Mouse (Mus musculus) megakaryocyte progenitor cell, adult 5-6 weeks (primary cell): ENCODE measurements around the gene Srp14. TPM values are rescaled to one million over a fixed set of nuclear protein-coding genes. Genes with fewer than 3 reads are reported as not detected.

Experiments used
- ATAC-seq: replicated peaks from 2 replicates; pipeline ENCODE4 v1.8.0; 2016; ENCODE audit warnings: mild to moderate bottlenecking, moderate TSS enrichment, inconsistent platforms; ENCODE audit not compliant: poor library complexity
- total RNA-seq, 2 experiments: library from RNA; stranded (forward) in 1 of 2; stranded (reverse) in 1 of 2; fragments of 157-497, 149-512 nt in 1 of 2; fragments of 200-1000 nt in 1 of 2; gene quantifications; 2 replicates each; pipeline versions ENCODE4 v1.2.3 to v1.2.4; 2015 to 2017

The Srp14 gene
- total RNA-seq (2015) (166 and 168 TPM in 2 replicates), total RNA-seq (2017) (203 and 225 TPM in 2 replicates)

DNA sequence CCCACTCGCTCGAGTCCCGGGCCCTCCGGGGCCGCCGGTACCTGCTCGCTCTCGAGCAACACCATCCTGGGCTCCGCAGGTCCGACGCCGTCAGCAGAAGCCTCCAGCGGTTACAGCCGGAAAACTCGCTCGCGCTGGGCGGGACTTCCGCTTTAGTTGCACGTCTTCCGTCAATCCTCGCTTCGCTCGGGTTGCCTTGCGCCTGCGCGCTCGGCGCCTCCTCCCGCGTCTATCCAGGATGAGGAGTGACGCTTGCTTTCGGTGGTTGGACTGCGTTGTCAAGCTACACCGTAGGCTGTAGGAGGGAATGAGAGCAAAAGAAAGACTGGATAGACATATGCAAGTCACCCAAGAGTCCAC lies at the start of gene Srp14:
Gene Srp14 (minus strand): TSS at position 162 of the 360 bp plus-strand sequence.
- ATAC-seq, result peak; percentile 98

DNA sequence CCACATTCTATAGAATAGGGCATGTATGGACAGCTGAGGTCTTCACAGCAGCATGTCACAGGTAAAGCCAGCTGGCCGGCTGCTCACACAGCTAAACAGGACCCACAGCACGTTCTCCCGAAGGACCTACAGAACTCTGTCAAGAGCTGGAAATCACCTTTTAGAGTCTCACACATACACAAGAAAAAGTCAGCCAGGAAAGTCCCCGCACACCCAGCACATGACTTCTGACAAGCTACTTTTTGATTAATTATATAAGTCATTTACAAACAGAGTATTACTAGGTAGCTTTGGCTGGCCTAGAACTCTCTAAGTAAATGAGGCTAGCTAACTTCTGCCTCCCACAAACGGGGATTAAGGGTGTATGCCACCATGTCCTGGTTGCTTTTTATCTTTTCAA lies 47.0 kb upstream of the Srp14 start:
- ATAC-seq, result no peak

DNA sequence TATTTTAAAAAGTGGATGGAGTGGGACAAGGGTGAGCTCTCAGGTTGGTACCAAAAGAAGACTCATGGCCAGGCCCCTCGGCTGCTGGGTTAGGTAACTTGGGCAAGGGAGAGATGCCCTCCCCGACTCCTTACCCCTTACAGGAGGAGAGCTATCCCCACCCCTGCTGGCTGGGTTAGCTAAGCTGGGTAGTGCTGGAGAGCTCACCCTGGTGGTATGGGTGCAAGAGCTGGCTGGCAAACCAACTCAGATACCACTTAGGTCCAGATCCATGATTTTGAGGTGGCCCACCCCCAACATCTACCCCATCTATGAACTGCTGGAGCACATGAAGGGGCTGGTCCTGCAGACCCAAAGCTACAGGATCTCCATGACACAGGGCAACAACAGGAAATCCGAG lies 45.3 kb upstream of the Srp14 start:
- ATAC-seq, result no peak

DNA sequence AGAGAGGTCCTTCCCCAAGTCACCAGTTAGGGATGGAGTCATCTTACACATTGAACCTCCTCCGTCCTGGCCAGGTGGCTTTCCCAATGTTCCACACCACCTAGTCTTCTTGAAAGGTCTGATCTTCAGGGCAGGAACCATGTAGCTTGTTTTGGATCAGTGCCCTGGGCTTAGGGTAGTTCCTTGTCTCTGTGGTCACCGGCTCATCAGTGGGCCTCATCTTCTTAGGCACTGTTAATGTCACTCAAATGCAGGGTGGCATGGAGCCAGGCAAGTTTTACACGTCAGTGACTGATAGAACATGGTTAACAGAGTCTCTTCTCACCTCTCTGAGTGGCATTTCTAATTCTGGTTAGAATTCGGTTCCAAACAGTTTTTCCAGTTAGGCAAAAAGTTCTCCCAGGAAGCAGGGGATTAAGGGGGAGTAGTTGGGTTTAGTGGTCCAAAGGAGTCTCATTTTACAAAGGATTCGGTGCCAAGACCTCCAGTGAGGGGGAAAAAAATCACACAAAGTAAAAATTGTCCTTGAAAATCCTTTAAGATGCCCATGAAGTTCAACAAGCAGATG lies 43.7 kb upstream of the Srp14 start:
- ATAC-seq, result peak; percentile 47; the same call in 1 of the 2 replicates

DNA sequence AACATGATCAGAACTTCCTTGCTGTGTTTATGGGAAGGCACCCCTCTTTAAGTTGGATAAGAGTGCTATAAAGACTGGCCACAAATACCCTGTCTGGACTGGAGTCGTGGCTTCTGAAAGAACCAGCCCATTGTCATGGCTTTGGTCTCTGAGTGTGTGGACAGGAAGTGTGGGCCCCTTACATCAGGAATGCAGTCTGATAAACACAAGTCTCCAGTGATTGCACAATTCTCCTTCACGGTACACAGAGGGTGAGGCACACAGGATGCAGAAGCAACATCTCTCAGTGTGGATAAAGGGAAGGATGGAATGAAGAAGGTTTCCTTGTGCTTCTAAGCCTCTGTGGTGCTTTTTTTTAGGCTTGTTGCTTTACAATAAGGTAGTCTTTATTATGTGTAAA lies 42.8 kb upstream of the Srp14 start:
- ATAC-seq, result peak; percentile 83

DNA sequence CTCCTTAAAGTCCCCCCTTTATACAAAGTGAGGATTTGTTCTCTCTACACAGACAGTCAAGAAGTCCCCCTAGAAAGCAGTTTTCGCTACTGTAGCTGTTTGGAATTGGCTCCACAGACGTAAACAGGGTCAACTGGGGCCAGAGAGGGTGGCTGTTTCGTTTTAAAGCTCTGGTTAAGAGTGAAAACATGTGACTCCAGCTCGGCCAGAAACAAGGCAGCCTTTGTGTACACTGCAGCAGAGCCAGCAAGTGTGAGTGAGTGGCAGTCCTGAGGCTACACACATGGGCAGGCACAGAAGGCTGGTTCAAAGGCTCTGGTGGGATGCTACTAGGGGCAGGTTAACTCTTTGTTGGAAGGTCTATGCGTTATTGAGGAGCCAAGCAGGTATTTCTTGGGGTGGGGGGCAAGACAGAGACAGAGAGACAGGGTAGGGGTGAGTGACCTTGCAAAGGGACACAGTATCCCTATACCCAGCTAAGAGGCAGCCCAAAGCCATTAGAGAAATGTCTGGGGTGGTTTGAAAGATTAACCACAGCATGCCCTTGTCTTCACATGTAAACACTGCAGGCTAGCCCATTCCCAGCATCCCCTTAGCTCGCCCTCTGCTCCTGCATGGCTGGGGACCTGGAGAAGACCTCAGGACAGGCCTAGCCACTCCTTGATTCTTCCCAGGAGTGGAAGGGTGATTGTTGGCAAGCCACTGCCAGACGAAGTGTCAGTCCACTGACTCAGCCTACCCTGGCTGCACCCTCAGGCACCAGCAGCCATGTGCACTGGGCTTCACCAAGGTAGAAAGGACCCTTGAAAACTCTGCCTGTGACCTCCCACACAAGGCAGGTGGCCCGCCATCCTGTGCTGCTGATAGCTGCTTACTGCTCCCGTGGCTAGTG lies 40.8 kb upstream of the Srp14 start:
- 0 out of 2 replicates have a peak, but pooled peaks have one; percentile 12 for ATAC-seq

DNA sequence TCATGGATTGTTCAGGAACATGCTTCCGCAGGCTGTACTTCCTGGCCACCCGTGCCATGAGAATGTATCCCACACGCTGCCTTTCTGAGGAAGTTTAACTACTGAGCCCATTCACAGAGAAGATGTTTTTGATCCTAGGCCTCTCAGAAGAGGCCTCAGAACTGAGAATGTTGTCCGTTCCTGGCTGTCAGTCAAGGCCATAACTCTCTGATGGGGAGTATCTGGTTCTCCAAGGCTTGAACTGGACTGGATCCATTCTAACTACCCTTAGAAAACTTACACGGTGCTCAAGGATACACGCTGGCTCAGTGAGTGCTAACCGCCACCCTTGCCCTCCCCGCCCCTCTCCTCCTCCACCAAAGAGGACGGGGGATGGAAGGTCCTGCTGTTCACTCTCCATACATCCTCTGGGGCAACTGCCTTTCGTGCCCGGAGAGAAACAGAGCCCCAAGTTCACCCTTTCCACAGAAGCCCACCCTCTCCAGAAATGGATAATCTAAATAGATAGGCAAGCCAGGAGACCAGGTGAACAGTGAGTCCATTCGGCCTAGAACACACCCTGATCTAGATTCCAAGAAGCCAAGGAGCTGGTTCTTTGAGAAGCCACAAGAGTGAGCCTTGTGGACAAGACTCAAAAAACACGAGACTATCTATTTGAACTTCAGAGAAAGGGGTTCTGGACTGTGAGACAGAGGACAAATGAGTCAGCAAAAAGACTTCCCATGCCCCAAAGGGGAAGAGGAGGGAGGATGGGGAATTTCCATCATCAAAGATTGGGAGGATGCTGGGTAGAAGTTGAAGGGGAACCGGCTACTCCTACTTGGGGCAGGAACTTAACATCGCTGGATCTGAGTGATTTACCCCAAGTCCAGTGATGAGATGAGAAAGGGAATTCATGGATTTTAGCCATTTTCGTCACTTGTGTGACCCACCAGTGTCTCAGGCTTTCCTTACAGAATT lies 33.2 kb upstream of the Srp14 start:
- ATAC-seq, result peak; percentile 46; the same call in 1 of the 2 replicates

DNA sequence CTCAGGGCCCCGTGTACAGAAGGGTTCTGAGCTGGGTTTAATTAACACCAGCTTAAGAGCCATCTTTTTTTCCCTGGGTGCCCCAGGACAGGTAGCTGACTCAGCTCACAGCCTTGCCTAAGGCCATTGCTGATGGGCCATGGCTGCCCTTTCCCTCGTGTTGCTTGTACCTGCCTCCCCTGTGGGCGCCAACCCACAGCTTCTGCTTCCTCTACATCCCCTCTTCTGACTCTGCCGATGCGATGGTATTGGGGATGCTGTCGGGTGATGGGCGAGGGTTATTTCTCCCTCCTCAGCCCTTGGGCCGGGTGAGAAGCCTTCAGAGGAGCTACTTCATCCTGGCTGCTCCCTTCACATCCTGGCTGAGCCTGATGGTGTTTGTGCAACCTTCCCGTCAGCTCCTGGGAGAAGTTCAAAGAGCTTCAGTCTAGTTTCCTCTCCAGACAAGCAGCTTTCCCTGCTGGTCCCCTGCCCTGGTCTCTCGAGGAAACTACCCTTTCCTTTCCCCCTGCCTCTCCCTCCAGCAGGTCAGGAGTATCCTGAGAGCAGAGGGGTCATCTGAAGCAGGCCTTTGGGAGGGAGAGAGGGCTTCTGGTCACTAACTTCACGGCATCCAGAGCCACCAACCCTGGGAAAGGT lies 32.4 kb upstream of the Srp14 start:
- ATAC-seq, result peak; percentile 44

DNA sequence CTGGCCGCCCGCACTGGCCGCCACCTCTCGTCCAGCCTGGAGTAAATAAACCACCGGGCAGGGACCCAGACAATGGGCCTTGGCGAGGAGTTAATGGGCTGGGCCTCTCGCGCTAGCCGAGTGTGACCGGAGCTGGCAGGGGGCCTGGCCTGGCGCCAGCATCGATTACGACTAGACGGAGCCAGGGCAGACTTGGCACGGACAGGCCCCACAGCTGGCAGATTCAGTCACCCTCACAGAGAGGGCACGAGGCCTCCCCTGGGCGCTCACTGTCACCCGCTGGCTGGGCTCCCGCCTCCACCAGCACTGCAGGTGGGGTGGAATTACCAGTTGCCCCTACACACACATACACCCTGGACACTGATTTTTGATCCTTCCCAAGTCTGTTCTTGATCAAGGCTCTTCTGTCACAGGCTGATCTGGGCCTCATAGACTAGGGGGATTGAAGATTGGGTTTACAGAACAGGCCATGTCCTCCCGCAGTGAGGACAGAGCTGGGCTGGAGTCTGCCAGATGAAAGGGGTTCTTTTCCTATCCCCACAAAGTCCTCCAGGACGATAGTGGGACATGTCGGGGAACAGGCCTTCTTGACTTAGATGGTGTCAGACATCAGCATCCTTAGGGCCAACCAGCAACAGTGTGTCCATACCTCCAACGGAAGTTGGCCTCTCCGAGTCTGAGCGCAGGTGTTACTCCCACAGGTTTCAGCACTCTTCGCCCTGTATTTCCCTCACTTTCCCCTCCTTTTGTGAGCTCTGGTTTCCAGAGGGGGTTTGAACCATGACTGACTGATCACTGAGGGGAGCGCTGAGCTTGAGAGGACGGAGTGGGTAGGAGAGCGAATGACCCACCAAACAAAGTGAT lies 31.2 kb upstream of the Srp14 start:
- ATAC-seq, result no peak

DNA sequence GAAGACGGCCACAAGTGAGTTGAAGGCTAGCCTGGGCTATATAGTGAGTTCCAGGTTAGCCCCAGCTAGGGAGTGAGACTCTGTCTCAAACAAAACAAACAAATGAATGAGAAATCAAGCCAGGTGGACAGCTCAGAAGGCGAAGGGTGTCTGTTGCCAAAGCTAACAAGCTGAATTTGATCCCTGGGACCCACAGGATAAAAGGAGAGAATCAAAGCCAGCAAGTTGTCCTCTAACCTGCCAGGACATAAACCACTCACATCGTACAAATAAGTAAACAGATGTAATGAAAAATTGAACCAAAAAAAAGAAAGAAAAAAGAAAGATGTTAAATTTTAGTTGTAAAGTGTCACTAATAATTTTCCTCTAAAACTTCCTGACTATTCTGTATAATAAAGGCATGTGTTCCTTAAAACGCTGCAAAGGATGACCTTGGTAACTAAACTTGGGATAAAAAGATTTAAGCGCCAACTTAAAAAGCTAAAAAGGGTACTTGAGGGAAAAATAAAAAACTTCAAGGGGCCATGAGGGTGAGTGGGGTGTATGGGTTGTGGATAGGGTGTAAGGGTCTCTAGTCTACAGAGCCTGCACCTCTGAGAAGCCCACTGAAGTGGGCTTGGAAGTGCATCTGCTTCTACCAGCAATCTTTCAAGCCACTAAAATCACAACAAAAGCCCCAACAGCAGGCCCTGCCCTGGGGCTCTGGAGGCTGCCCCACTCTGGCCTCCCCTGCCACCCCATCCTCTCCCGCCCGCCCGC lies 30.4 kb upstream of the Srp14 start:
- no peak for ATAC-seq

DNA sequence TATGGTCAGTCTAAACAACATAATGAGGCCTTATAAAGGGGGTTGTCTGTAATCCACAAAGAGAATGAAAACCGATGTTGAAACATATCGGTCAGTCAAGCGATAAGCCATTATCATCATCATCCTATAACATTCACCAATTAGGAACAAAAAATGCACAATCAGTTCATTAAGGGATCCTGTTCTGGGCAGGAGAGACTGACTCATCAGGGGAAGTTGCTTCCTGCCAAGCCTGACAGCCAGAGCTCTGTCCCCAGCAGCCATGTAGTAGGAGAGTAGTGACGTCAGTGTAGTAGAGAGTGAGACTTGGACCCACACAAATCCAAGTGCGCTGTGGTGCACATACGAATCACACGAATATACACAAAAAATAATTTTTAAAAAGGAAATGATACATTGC lies 27.6 kb upstream of the Srp14 start:
- 0 out of 2 replicates have a peak, but pooled peaks have one; percentile 44 for ATAC-seq

DNA sequence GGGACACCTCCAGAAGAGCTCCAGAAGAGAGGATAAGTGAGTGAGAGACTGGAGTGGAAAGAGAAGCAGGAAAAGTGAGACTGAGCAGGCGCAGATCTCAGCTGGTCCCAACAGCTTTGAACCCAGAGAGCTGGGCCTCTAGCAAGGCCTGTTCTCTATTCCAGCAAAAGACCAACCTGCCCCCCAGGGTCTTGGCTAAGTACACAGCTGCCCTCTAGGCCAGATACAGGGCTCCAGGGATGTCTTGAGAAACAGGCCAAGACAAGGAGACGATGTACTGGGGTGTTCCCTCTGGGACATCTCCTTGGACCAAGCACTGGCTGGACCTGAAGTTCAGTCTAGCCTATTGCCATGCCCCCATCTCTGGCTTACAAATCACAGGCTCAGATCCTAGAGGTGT lies 20.7 kb upstream of the Srp14 start:
- ATAC-seq, result no peak

DNA sequence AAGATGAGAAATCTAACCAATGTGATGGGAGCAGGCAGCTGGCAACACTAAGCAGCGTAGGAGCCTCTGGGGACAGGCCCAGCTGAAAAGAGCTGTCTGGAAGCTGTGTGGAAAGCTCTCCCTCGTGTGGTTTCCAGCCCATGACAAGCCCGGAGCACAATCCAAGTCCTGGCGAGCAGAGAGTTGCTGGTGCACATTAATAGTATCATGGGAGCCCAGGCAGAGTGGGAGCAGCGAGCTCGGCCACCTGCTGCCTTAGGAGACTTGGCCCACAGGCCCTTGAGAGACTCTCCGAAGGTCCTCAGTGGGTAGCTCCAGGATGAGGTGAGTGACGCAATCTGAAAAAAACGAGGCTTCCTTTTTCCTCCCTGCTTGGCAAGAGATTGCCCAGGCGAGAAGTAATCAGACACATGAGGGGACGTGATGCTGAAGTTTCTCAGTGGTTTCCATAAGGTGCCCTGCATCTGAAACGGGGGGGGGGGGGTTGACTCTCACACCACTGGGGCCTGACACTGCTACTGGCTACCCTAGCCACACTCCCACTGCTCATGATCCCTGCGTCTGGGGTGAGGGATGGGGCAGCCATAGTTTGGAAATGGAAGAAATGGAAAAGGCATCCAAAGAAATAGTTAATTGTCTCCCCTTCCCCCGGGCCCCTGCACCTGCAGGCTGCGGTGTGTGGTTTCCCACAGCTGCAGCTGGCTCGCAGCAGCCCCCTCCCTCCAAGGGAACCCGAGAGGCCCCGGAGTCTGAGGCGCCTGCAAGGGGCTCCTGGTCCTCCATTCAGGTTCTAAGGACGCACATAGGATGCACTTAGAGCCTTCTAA lies 19.8 kb upstream of the Srp14 start:
- peak; percentile 83 for ATAC-seq

DNA sequence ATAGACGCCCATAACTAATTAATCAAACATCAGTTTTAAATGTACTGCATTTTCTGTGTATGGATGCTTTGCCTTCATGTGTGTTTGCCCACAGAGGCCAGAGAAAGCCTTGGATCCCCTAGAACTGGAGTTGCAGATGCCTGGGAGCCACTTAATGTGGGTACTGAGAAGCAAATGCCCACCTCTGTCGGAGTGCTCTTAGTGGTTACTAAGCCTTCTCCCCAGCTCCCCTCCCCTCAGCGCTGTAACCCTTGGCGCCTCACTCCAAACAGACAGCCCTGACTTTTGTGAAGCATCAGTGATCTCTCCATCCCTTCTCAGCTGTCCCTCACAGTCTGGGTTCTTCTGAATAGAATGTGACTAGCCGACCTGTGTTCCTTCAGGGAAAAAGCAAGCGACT lies 19.0 kb upstream of the Srp14 start:
- ATAC-seq, result no peak

DNA sequence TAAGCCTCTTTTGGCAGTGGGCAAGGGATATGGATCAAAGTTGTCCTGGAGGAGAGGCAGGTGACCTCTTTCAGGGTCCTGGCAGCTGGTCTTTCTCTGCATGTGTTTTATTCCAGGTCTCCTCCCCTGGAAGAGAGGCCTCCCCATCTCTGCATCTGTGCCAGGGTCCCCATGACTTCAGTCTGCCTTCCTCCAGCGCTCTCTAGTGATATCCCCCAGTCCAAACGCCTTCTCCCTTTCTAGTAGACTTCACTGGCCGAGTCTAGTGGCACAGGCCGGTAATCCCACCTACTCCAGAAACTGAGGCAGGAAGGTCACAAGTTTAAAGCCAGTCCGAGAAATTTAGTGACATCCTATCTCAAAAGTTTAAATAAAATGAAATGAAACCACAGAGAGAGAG lies 18.4 kb upstream of the Srp14 start:
- no peak for ATAC-seq

DNA sequence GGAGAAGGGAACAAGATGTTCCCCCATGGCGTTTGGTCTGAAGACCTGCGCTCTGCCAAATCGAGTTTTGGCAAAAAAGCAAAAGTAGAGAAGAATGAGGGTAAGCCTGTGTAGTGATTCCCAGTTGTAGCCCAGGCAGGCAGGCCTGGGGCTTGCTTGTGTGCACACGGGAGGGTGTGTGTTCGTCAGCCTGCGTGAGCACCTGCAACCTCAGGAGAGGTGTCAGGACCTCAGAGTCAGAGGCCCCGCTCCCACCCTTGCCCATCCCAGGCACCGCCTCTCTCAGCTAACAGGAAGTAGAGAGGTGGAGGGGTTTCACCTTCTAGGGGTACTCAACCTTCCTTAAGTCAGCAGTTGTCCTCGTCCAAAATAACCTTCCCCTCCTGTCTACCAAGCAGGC lies 15.5 kb upstream of the Srp14 start:
- no peak for ATAC-seq

DNA sequence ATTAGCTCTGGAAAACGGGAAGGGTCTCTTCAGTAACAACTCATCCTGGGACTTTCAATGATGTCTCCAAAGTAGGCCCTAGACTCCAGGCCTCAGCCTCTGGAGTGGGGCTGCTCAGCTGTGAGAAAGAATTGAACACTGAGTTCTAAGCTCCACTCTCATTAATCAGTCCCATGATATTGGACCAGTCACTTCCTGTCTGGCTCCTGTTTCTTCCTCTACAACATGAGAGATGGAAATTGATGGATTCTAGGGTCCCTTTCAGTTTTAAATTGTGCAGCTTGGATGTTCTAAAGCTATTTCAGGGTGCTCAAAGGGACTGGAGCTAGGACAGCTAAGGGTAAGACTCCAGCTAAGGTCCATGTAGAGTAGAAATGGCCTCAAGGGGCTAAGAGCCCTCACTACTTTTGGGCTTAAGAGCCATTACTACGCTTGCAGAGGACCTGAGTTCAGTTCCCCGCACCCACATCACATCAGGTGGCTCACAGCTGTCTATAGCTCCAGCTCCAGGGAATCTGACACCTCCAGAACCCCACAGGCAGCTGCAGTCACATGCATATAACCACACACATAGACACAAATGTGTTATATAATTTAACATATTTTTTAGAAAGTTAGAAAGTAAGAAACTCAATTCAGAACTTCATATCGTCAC lies 12.4 kb upstream of the Srp14 start:
- ATAC-seq, result no peak

DNA sequence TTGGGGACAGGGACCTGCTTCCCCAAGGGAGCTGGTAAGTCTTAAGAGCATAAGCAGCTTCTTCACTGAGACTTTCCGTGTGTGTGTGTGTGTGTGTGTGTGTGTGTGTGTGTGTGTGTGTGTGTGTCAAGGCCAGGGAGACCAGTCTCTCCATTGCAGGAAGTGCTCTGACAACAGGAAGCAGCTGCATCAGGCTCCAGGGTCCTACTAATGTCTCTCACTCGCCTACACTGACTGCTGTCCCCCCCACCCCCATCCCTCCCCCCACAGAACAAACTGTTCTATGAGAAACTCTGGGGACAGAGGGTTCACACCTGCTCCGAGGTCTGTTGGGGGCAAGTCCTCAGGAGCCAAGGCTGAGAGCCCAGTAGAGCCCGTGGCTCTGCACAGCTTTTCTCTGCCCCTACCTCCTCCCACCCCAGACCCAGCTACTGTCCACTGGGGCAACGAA lies 11.8 kb upstream of the Srp14 start:
- ATAC-seq, result peak; percentile 59
